Mouse (Mus musculus): ENCODE measurements around the gene Kiss1r. TPM values are rescaled to one million over a fixed set of nuclear protein-coding genes. Genes with fewer than 3 reads are reported as not detected.

The Kiss1r gene
- polyA plus RNA-seq, 1 experiment = 0.25 TPM

DNA sequence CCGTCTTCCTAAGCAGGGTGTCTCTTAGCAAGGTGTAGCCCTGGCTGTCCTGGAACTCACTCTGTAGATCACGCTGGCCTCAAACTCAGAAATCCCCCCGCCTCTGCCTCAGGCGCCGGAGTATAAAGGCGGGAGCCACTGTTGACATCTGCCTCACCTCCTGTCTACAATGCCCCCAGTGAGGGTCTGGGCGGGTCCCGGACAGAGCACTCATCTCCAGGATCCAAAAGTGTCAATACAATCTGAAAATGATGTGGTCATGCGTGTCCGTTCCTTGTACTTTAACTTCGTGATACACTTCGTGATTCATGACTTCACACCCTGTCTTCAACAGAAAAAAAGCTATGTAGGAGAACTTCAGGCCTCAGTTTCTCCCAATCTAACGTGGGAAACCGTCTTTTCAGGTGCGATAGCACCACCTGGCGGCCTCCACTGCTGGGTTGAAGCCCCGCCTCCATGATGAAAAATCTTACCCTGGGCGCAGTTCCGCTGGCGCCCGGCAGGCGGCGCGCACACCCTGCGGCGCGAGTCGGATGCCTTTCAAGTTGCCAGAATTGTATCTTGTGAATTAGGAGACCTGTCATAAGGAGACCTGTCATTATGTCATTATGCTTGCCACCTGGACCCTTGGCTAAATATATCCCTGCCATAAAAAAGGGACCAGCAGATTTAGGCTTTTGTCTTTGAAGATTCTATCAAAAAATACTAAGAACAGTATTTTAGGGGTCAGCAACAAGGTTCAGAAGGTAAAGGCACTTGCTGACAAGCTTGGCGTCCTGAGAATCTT lies 8.4 kb downstream of the Kiss1r start:
- no peak overlapping the region for H3K4me3 ChIP-seq (ENCODE audit: low read depth, low read length)
- no peaks in the 10 kb centered on the region for H3K36me3 ChIP-seq (ENCODE audit: control insufficient read depth, insufficient read depth, low read length, poor library complexity, severe bottlenecking)
- peaks cover 4% of the 10 kb centered on the region for H3K4me1 ChIP-seq (ENCODE audit: control insufficient read depth, insufficient read depth, low read length)
- H3K9me3 ChIP-seq (replicated peaks; ENCODE audit: control insufficient read depth, insufficient read depth, low read length, poor library complexity, severe bottlenecking) = no peaks in the 10 kb centered on the region
- H3K9ac ChIP-seq (ENCODE audit: low read depth, poor library complexity, severe bottlenecking) = no peak overlapping the region
- TF ChIP-seq POLR2A (IDR thresholded peaks at IDR 0.05; ENCODE audit: insufficient read depth, low read length) (no peak), CTCF (IDR thresholded peaks at IDR 0.05; ENCODE audit: low read depth, low read length) (peak; percentile 99), EP300 (IDR thresholded peaks at IDR 0.05; ENCODE audit: insufficient read depth, low read depth, low read length) (peak; percentile 56; the same call in 1 of the 2 replicates)
- H3K27me3 ChIP-seq (ENCODE audit: control insufficient read depth, insufficient read depth, low read length, poor library complexity, severe bottlenecking) = no peaks in the 10 kb centered on the region
- no peak overlapping the region for H3K27ac ChIP-seq (ENCODE audit: insufficient read depth, low read length)

DNA sequence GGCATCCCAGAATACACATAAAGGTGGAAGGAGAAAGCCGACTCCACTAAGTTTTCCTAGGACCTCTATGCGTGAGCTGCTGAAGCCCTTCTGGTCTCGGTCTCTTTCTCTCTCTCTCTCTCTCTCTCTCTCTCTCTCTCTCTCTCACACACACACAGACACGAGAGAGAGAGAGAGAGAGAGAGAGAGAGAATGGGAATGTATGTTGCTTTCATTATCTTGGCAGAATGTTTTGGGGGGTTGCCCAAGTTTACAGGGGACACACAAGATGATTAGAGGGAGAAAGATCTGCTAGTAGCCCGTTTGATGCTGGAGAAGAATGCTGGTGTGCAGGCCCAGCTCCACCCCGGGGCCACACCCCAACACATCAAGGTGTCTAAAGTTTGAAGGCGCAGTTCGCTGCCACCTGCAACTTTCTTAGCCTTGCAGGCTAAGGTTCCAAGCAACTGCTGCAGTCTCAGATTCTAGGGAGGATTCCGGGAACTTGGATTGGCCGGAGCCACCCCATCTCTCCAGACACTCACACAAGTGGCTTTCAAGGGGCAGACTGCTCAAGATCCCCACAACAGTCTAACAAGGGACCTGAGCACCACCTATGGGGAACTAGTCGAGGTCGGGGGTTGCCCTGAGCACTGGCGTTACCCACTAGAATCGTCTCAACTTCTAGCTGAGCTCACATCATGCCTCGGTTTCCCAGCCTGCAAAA lies 9.2 kb downstream of the Kiss1r start:
- H3K9ac ChIP-seq (ENCODE audit: low read depth, poor library complexity, severe bottlenecking) = peak overlapping the region; percentile 88
- peak overlapping the region; percentile 86 for H3K4me3 ChIP-seq (ENCODE audit: low read depth, low read length)
- H3K27me3 ChIP-seq (ENCODE audit: control insufficient read depth, insufficient read depth, low read length, poor library complexity, severe bottlenecking) = no peaks in the 10 kb centered on the region
- no peaks in the 10 kb centered on the region for H3K36me3 ChIP-seq (ENCODE audit: control insufficient read depth, insufficient read depth, low read length, poor library complexity, severe bottlenecking)
- H3K27ac ChIP-seq (ENCODE audit: insufficient read depth, low read length) = no peak overlapping the region
- no peaks in the 10 kb centered on the region for H3K9me3 ChIP-seq (replicated peaks; ENCODE audit: control insufficient read depth, insufficient read depth, low read length, poor library complexity, severe bottlenecking)
- TF ChIP-seq EP300 (IDR thresholded peaks at IDR 0.05; ENCODE audit: insufficient read depth, low read depth, low read length) (no peak), POLR2A (IDR thresholded peaks at IDR 0.05; ENCODE audit: insufficient read depth, low read length) (no peak), CTCF (IDR thresholded peaks at IDR 0.05; ENCODE audit: low read depth, low read length) (no peak)
- no peaks in the 10 kb centered on the region for H3K4me1 ChIP-seq (ENCODE audit: control insufficient read depth, insufficient read depth, low read length)

DNA sequence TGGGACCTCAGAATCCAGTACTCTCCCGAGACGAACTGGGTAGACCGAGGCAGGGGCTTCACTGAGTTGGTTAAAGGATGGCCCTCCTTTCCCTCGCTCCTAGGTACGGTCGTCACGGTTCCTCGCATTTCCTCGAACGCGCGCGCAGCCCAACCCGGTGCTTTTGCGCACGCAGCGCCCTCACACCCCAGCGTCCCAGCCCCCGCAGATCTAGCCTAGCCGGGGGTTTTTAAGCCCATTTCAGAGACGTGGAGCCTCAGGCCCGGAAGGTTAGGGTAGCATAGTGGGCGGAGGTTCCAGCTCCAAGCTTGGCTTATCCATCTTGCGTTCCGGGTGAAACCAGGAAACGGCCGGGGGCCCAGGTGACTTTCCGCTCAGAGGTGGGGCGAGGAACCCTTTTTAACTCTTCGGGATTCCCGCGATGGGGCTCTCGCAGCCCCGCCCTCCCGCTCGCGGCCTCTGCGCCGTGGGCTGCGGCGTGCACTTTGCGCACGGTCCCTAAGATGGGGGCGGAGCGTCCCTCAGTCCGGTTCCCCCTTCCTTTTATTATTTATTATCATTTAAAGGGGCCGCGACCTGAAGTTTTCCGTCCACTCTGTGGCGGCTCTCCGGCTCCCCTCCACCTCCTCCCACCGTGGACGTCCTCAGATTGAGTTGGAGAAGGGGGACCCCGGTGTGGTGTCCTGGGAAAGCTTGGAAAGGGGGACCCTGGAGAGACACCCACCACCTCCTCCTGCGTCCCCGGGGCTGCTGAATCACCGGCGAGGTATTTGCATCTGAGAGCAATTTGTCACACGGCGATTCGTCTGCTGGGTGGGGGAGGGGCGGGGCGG lies 9.9 kb downstream of the Kiss1r start, which contains the start of gene Arid3a:
Gene Arid3a, plus strand, starts transcription at position 553 of the 833 bp plus-strand sequence.
- Histone ChIP-seq H3K4me3 (ENCODE audit: low read depth, low read length) (peak within 1 kb of the TSS; percentile 86), H3K27ac (ENCODE audit: insufficient read depth, low read length) (no peak within 1 kb of the TSS), H3K27me3 (ENCODE audit: control insufficient read depth, insufficient read depth, low read length, poor library complexity, severe bottlenecking) (no peaks in the 10 kb centered on the region), H3K36me3 (ENCODE audit: control insufficient read depth, insufficient read depth, low read length, poor library complexity, severe bottlenecking) (no peaks in the 10 kb centered on the region), H3K9ac (ENCODE audit: low read depth, poor library complexity, severe bottlenecking) (peak within 1 kb of the TSS; percentile 88), H3K4me1 (ENCODE audit: control insufficient read depth, insufficient read depth, low read length) (no peaks in the 10 kb centered on the region), H3K9me3 (replicated peaks; ENCODE audit: control insufficient read depth, insufficient read depth, low read length, poor library complexity, severe bottlenecking) (no peaks in the 10 kb centered on the region)
- TF ChIP-seq POLR2A (IDR thresholded peaks at IDR 0.05; ENCODE audit: insufficient read depth, low read length) = no peak
- TF ChIP-seq EP300 (IDR thresholded peaks at IDR 0.05; ENCODE audit: insufficient read depth, low read depth, low read length) = peak; percentile 53; the same call in 1 of the 2 replicates

DNA sequence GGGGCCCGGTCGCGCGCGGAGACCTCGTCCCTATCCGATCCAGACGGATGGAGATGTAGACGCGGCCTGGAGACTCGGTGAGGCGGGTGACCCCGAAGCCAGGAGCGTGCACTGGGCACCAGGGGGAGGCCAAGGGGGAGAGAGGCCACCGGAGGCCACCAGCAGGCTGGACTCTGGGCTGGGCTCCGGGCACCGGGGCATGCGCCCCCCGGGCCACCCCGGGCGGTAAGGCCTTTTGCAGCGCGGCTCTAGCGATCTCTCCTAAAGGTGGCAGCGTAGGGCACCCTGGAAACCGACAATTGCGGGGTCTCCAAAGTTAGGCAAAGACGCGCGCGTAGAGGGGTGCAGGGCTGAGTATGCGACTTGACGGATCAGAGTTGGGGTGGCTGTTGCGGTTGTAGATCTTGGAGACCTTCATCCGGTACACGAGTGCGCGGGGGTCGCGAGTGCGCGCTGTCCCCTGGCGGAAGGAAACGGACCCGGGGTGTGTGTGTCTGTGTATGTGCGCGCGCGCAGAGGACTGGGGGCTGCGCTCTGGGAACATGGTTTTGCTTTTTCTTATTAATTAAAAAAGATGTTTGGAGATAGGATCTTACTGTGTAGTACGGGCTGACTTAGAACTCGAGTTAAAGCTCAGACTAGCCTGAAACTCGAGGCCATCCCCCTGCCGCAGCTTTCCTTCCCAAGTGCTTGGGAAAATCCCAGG lies 10.7 kb downstream of the Kiss1r start:
- TF ChIP-seq POLR2A (IDR thresholded peaks at IDR 0.05; ENCODE audit: insufficient read depth, low read length) = no peak
- TF ChIP-seq CTCF (IDR thresholded peaks at IDR 0.05; ENCODE audit: low read depth, low read length) = no peak
- no peak for TF ChIP-seq EP300 (IDR thresholded peaks at IDR 0.05; ENCODE audit: insufficient read depth, low read depth, low read length)
- Histone ChIP-seq H3K27me3 (ENCODE audit: control insufficient read depth, insufficient read depth, low read length, poor library complexity, severe bottlenecking) (no peaks in the 10 kb centered on the region), H3K9ac (ENCODE audit: low read depth, poor library complexity, severe bottlenecking) (peak overlapping the region; percentile 88)

DNA sequence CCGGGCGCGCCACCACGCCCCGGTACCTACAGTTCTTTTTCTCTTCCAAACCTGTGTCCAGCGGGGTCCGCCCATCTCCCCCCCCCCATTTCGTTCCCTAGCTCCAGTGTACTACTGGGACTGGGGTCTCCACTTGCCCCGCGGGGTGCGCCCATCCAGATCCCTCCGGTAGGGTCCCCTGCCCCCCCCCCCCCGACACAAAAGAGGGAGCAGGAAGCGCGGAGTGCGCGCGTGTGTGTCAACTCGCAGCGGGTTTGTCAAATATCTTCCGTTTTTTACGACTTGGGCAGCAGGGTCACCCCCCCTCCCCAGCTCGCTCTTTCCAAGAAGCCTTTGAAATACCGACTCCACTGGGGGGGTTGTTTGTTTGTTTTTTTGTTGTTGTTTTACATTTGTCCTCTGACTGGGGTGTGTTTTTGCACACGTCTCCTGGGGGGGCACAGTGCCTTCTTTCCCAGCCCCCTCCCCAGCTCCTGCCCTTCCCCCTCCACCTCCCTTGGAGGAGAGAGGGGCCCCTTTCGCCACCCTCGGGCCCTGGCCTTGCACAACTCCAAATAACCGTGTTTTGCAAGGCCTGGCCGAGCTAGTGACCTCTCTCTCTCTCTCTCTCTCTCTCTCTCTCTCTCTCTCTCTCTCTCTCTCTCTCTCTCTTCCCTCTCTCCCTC lies 11.4 kb downstream of the Kiss1r start:
- no peak overlapping the region for H3K27ac ChIP-seq (ENCODE audit: insufficient read depth, low read length)
- H3K4me3 ChIP-seq (ENCODE audit: low read depth, low read length) = peak overlapping the region; percentile 86
- no peaks in the 10 kb centered on the region for H3K27me3 ChIP-seq (ENCODE audit: control insufficient read depth, insufficient read depth, low read length, poor library complexity, severe bottlenecking)
- H3K9ac ChIP-seq (ENCODE audit: low read depth, poor library complexity, severe bottlenecking) = peak overlapping the region; percentile 88
- no peaks in the 10 kb centered on the region for H3K4me1 ChIP-seq (ENCODE audit: control insufficient read depth, insufficient read depth, low read length)
- TF ChIP-seq EP300 (IDR thresholded peaks at IDR 0.05; ENCODE audit: insufficient read depth, low read depth, low read length) (no peak), POLR2A (IDR thresholded peaks at IDR 0.05; ENCODE audit: insufficient read depth, low read length) (no peak), CTCF (IDR thresholded peaks at IDR 0.05; ENCODE audit: low read depth, low read length) (no peak)
- H3K9me3 ChIP-seq (replicated peaks; ENCODE audit: control insufficient read depth, insufficient read depth, low read length, poor library complexity, severe bottlenecking) = no peaks in the 10 kb centered on the region
- no peaks in the 10 kb centered on the region for H3K36me3 ChIP-seq (ENCODE audit: control insufficient read depth, insufficient read depth, low read length, poor library complexity, severe bottlenecking)

More for the DNA sequence above, 10.7 kb downstream of the Kiss1r start:
- Histone ChIP-seq H3K36me3 (ENCODE audit: control insufficient read depth, insufficient read depth, low read length, poor library complexity, severe bottlenecking) (no peaks in the 10 kb centered on the region), H3K27ac (ENCODE audit: insufficient read depth, low read length) (no peak overlapping the region), H3K4me1 (ENCODE audit: control insufficient read depth, insufficient read depth, low read length) (no peaks in the 10 kb centered on the region), H3K4me3 (ENCODE audit: low read depth, low read length) (peak overlapping the region; percentile 86), H3K9me3 (replicated peaks; ENCODE audit: control insufficient read depth, insufficient read depth, low read length, poor library complexity, severe bottlenecking) (no peaks in the 10 kb centered on the region)
